Comparison of ENCODE assay signal across 17 mouse cellular contexts in the genomic region with DNA sequence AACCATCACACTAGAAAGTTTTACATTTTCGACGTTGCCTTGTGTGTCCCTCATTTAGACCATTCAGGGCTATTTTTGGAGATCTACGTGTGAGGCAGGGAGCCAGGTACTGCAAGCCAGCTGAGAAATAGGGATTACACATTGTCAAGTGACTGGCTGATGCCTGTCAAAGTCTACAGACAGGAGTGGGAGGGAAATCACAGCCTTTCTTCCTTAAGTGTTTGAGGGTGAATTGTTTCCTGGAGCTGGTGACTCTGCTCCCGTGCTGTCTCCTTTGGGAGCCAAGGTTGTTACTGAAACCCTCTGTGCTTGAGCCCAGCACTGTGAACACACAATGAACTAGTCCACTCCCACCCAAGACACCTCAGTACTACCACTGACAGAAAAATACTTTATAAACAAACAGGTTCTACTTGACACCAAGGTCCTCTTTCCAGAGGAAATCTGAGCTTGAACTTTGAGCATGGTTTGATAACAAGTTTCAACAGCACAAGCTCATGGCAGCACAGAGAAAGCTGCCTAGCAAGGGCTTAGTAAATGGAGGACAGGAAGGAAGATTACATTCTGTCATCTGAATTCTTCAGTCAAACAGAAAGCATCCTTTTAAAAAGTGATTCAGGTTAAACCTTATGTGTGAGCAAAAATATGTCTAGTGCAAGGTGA.
DNase-seq lines count a peak whose midpoint lies in the region; ATAC-seq lines count a peak whose summit lies in the region.
"Had no signal": no experiment of that assay in that cellular context is flagged by ENCODE, and none has a peak within 500 bp of the region (broad histone marks: within the 10 kb centered on the region; RNA-seq: fewer than 3 reads in every experiment).

No protein-coding gene starts in this region.

- no peaks in the 10 kb centered on the region for H3K27me3 ChIP-seq in kidney, embryonic 15.5 days
- H3K27me3 ChIP-seq in heart, embryonic 15.5 days = no peaks in the 10 kb centered on the region
- H3K27me3 ChIP-seq in stomach, embryonic 16.5 days (ENCODE audit: control insufficient read depth, insufficient read depth, low read length) = no peaks in the 10 kb centered on the region

- H3K9ac ChIP-seq in kidney, embryonic 15.5 days = no peak overlapping the region
- no peak overlapping the region for H3K9ac ChIP-seq in heart, embryonic 15.5 days
- H3K9ac ChIP-seq in stomach, embryonic 16.5 days (ENCODE audit: low read length) = no peak overlapping the region

- H3K36me3 ChIP-seq in kidney, embryonic 15.5 days = no peaks in the 10 kb centered on the region
- H3K36me3 ChIP-seq in heart, embryonic 15.5 days = no peaks in the 10 kb centered on the region
- H3K36me3 ChIP-seq in stomach, embryonic 16.5 days (ENCODE audit: control insufficient read depth, insufficient read depth, low read length) = no peaks in the 10 kb centered on the region

- ATAC-seq in kidney, embryonic 15.5 days (replicated peaks; ENCODE audit: low FRiP score) = no peak
- ATAC-seq in heart, embryonic 15.5 days (replicated peaks; ENCODE audit: insufficient number of reproducible peaks, insufficient read depth, low FRiP score, low read depth) = peak; percentile 25; the same call in 1 of the 2 replicates
- ATAC-seq in stomach, embryonic 16.5 days (ENCODE audit: insufficient read depth, low FRiP score) = no peak
- ATAC-seq: activated CD4-positive, CD25-positive, alpha-beta regulatory T cell, adult 4 months; forebrain, embryonic 14.5 days; hindbrain, postnatal 0 days; lung, postnatal 0 days had no signal

- H3K27ac ChIP-seq in kidney, embryonic 15.5 days = no peak overlapping the region
- peak overlapping the region; percentile 76 for H3K27ac ChIP-seq in heart, embryonic 15.5 days
- peak overlapping the region; percentile 51 for H3K27ac ChIP-seq in stomach, embryonic 16.5 days (ENCODE audit: low read length)
- H3K27ac ChIP-seq: left cerebral cortex, adult 2 months had no signal

- H3K4me3 ChIP-seq in kidney, embryonic 15.5 days (replicated peaks) = no peak overlapping the region
- H3K4me3 ChIP-seq in heart, embryonic 15.5 days = no peak overlapping the region
- no peak overlapping the region for H3K4me3 ChIP-seq in stomach, embryonic 16.5 days (replicated peaks; ENCODE audit: low read length)
- H3K4me3 ChIP-seq: left cerebral cortex, adult 2 months; myocyte had no signal

- DNase-seq in kidney, adult 9 months = peak; percentile 56
- peak; percentile 72 to 77 for DNase-seq in heart, adult 18-20 months
- no peak for DNase-seq in right cerebral cortex, adult 18-20 months
- DNase-seq in right cerebral cortex, adult 2 months (ENCODE audit: low spot score in 2 of 2) = no peak
- DNase-seq: cerebellum, postnatal 10 days; gastrocnemius, postnatal 25 days; liver; thymus, adult 18-20 months had no signal

- no peaks in the 10 kb centered on the region for H3K9me3 ChIP-seq in kidney, embryonic 15.5 days (replicated peaks)
- no peaks in the 10 kb centered on the region for H3K9me3 ChIP-seq in heart, embryonic 15.5 days (replicated peaks)
- H3K9me3 ChIP-seq in stomach, embryonic 16.5 days (replicated peaks; ENCODE audit: control insufficient read depth, low read length) = no peaks in the 10 kb centered on the region

- no peak overlapping the region for H3K4me2 ChIP-seq in kidney, embryonic 15.5 days
- H3K4me2 ChIP-seq in heart, embryonic 15.5 days = 0 out of 2 replicates have a peak overlapping the region, but pooled peaks have one; percentile 20
- H3K4me2 ChIP-seq in stomach, embryonic 16.5 days (ENCODE audit: low read depth, low read length) = no peak overlapping the region

- WGBS in kidney, embryonic 15.5 days = 72% methylated on average over 4 of the region's 4 CpGs
- WGBS in heart, embryonic 15.5 days = 23% methylated on average over 4 of the region's 4 CpGs
- 55% methylated on average over 4 of the region's 4 CpGs for WGBS in stomach, embryonic 16.5 days

- peaks cover 10% of the 10 kb centered on the region; the same call in 1 of the 2 replicates for H3K4me1 ChIP-seq in kidney, embryonic 15.5 days
- peaks cover 49% of the 10 kb centered on the region for H3K4me1 ChIP-seq in heart, embryonic 15.5 days (replicated peaks)
- H3K4me1 ChIP-seq in stomach, embryonic 16.5 days (ENCODE audit: control insufficient read depth, insufficient read depth, low read length) = no peaks in the 10 kb centered on the region

Comparison
In these comparisons a context has a peak if more than half of its experiments do, and no peak if none do; other contexts are left out.
1. DNase-seq: peak in kidney, adult 9 months (single experiment) and heart, adult 18-20 months (2 of 2); none in right cerebral cortex, adult 18-20 months (single experiment) and right cerebral cortex, adult 2 months (0 of 2).